Mouse (Mus musculus) kidney, postnatal 10 days (tissue): ENCODE measurements at regions not wholly inside any gene's neighbourhood (a gene's known extent, or its start where the extent isn't known, plus 50 kb on each side); places are given as distances from the start of the nearest gene placed in this dataset.
"Not testable (repeated sequence)": the region's sequence is repeated elsewhere in the genome, so short reads cannot be mapped to it uniquely, and the experiment has no call there.

Source experiments
- DNase-seq: peaks from one replicate; pipeline ENCODE4 v3.0.0; 2021; ENCODE audit warnings: mixed read lengths

- no peak for DNase-seq
Observed at GRCm38 (mm10) chr5:148701001-148701400, 148.4 kb upstream of the Ubl3 start.

GRCm38 (mm10) chr5:148700240-148700639 is 147.7 kb upstream of the Ubl3 start:
- peak; percentile 12 for DNase-seq

GRCm38 (mm10) chr5:148697631-148698368 is 145.2 kb upstream of the Ubl3 start:
- DNase-seq, result peak; percentile 40

- DNase-seq, result no peak
Observed at GRCm38 (mm10) chr5:148694352-148694751, 141.8 kb upstream of the Ubl3 start.

- peak; percentile 43 for DNase-seq
Observed at GRCm38 (mm10) chr5:148691486-148691885, 138.9 kb upstream of the Ubl3 start.

GRCm38 (mm10) chr5:148690823-148691197 is 138.2 kb upstream of the Ubl3 start:
- no peak for DNase-seq

GRCm38 (mm10) chr5:148690158-148690822 is 137.7 kb upstream of the Ubl3 start:
- DNase-seq, result no peak

- no peak for DNase-seq
Observed at GRCm38 (mm10) chr5:148689297-148689696, 136.7 kb upstream of the Ubl3 start.

- DNase-seq, result no peak
Observed at GRCm38 (mm10) chr5:148688501-148688900, 135.9 kb upstream of the Ubl3 start.

GRCm38 (mm10) chr5:148687827-148688226 is 135.2 kb upstream of the Ubl3 start:
- no peak for DNase-seq

GRCm38 (mm10) chr5:148684216-148684615 is 131.6 kb upstream of the Ubl3 start:
- DNase-seq, result no peak

- DNase-seq, result no peak
Observed at GRCm38 (mm10) chr5:148682553-148682952, 130.0 kb upstream of the Ubl3 start.

GRCm38 (mm10) chr5:148680341-148680740 is 127.8 kb upstream of the Ubl3 start:
- no peak for DNase-seq

GRCm38 (mm10) chr5:148679586-148679985 is 127.0 kb upstream of the Ubl3 start:
- DNase-seq, result no peak

- not testable (repeated sequence) for DNase-seq
Observed at GRCm38 (mm10) chr5:148678285-148678937, 125.8 kb upstream of the Ubl3 start.

- DNase-seq, result no peak
Observed at GRCm38 (mm10) chr5:148674281-148674680, 121.7 kb upstream of the Ubl3 start.

- DNase-seq, result no peak
Observed at GRCm38 (mm10) chr5:148662281-148662741, 109.7 kb upstream of the Ubl3 start.

- DNase-seq, result no peak
Observed at GRCm38 (mm10) chr5:148661120-148661519, 108.5 kb upstream of the Ubl3 start.

GRCm38 (mm10) chr5:148657936-148658640 is 105.5 kb upstream of the Ubl3 start:
- no peak for DNase-seq

GRCm38 (mm10) chr5:148652525-148653243 is 100.1 kb upstream of the Ubl3 start:
- DNase-seq, result no peak

- DNase-seq, result no peak
Observed at GRCm38 (mm10) chr5:148651736-148652135, 99.1 kb upstream of the Ubl3 start.

- not testable (repeated sequence) for DNase-seq
Observed at GRCm38 (mm10) chr5:148649573-148649972, 97.0 kb upstream of the Ubl3 start.
